Mouse (Mus musculus): ENCODE measurements around the gene Ifitm2. TPM values are rescaled to one million over a fixed set of nuclear protein-coding genes. Genes with fewer than 3 reads are reported as not detected.
"Not testable (repeated sequence)": the region's sequence is repeated elsewhere in the genome, so short reads cannot be mapped to it uniquely, and the experiment has no call there.

Ifitm2 gene
- polyA plus RNA-seq, 1 experiment from 2014 or later, result 949 TPM

- H3K9ac ChIP-seq (ENCODE audit: low read length), result no peak overlapping the region
- 65% methylated on average over 4 of the region's 4 CpGs for WGBS
- no peaks in the 10 kb centered on the region for H3K36me3 ChIP-seq (ENCODE audit: control insufficient read depth, insufficient read depth, low read length)
- H3K4me1 ChIP-seq (replicated peaks; ENCODE audit: control insufficient read depth, insufficient read depth, low read length), result no peaks in the 10 kb centered on the region
- no peaks in the 10 kb centered on the region for H3K27me3 ChIP-seq (ENCODE audit: control insufficient read depth, insufficient read depth, low read depth, low read length)
- no peak for ATAC-seq (ENCODE audit: low read depth)
- H3K4me2 ChIP-seq (ENCODE audit: low read depth, low read length), result no peak overlapping the region
- H3K27ac ChIP-seq (ENCODE audit: low read length), result no peak overlapping the region
- no peak overlapping the region for H3K4me3 ChIP-seq (ENCODE audit: low read length)
- H3K9me3 ChIP-seq (ENCODE audit: control insufficient read depth, low read length), result peaks cover 3% of the 10 kb centered on the region; the same call in 1 of the 2 replicates
Observed at GRCm38 (mm10) chr7:140989022-140989421, 33.2 kb upstream of the Ifitm2 start.

- H3K4me1 ChIP-seq (replicated peaks; ENCODE audit: control insufficient read depth, insufficient read depth, low read length), result no peaks in the 10 kb centered on the region
- no peak for ATAC-seq (ENCODE audit: low read depth)
- no peak overlapping the region for H3K9ac ChIP-seq (ENCODE audit: low read length)
- no peaks in the 10 kb centered on the region for H3K27me3 ChIP-seq (ENCODE audit: control insufficient read depth, insufficient read depth, low read depth, low read length)
- H3K36me3 ChIP-seq (ENCODE audit: control insufficient read depth, insufficient read depth, low read length), result no peaks in the 10 kb centered on the region
- H3K4me3 ChIP-seq (ENCODE audit: low read length), result no peak overlapping the region
- peaks cover 3% of the 10 kb centered on the region; the same call in 1 of the 2 replicates for H3K9me3 ChIP-seq (ENCODE audit: control insufficient read depth, low read length)
- no peak overlapping the region for H3K27ac ChIP-seq (ENCODE audit: low read length)
- no peak overlapping the region for H3K4me2 ChIP-seq (ENCODE audit: low read depth, low read length)
- WGBS, result 82% methylated on average over 17 of the region's 17 CpGs
Observed at GRCm38 (mm10) chr7:140987182-140988138, 31.7 kb upstream of the Ifitm2 start.

- Histone ChIP-seq H3K4me3 (ENCODE audit: low read length) (no peak overlapping the region), H3K27ac (ENCODE audit: low read length) (no peak overlapping the region), H3K4me1 (replicated peaks; ENCODE audit: control insufficient read depth, insufficient read depth, low read length) (no peaks in the 10 kb centered on the region), H3K27me3 (ENCODE audit: control insufficient read depth, insufficient read depth, low read depth, low read length) (no peaks in the 10 kb centered on the region), H3K36me3 (ENCODE audit: control insufficient read depth, insufficient read depth, low read length) (no peaks in the 10 kb centered on the region), H3K9ac (ENCODE audit: low read length) (no peak overlapping the region), H3K4me2 (ENCODE audit: low read depth, low read length) (no peak overlapping the region), H3K9me3 (ENCODE audit: control insufficient read depth, low read length) (peaks cover 3% of the 10 kb centered on the region; the same call in 1 of the 2 replicates)
- no peak for ATAC-seq (ENCODE audit: low read depth)
- 78% methylated on average over 7 of the region's 7 CpGs for WGBS
Observed at GRCm38 (mm10) chr7:140982971-140983370, 27.2 kb upstream of the Ifitm2 start.

- no peak overlapping the region for H3K4me3 ChIP-seq (ENCODE audit: low read length)
- no peak overlapping the region for H3K4me2 ChIP-seq (ENCODE audit: low read depth, low read length)
- no peaks in the 10 kb centered on the region for H3K27me3 ChIP-seq (ENCODE audit: control insufficient read depth, insufficient read depth, low read depth, low read length)
- H3K9ac ChIP-seq (ENCODE audit: low read length), result no peak overlapping the region
- H3K4me1 ChIP-seq (replicated peaks; ENCODE audit: control insufficient read depth, insufficient read depth, low read length), result no peaks in the 10 kb centered on the region
- WGBS, result 79% methylated on average over 8 of the region's 8 CpGs
- H3K27ac ChIP-seq (ENCODE audit: low read length), result no peak overlapping the region
- ATAC-seq (ENCODE audit: low read depth), result no peak
- H3K36me3 ChIP-seq (ENCODE audit: control insufficient read depth, insufficient read depth, low read length), result no peaks in the 10 kb centered on the region
- H3K9me3 ChIP-seq (ENCODE audit: control insufficient read depth, low read length), result peaks cover 3% of the 10 kb centered on the region; the same call in 1 of the 2 replicates
Observed at GRCm38 (mm10) chr7:140981704-140982103, 25.9 kb upstream of the Ifitm2 start.

- not testable (repeated sequence) for H3K4me2 ChIP-seq (ENCODE audit: low read depth, low read length); H3K36me3 ChIP-seq (ENCODE audit: control insufficient read depth, insufficient read depth, low read length); H3K9ac ChIP-seq (ENCODE audit: low read length); H3K27me3 ChIP-seq (ENCODE audit: control insufficient read depth, insufficient read depth, low read depth, low read length); ATAC-seq (ENCODE audit: low read depth); H3K4me1 ChIP-seq (replicated peaks; ENCODE audit: control insufficient read depth, insufficient read depth, low read length); H3K4me3 ChIP-seq (ENCODE audit: low read length); H3K27ac ChIP-seq (ENCODE audit: low read length); H3K9me3 ChIP-seq (ENCODE audit: control insufficient read depth, low read length)
- WGBS, result 87% methylated on average over 9 of the region's 9 CpGs
Observed at GRCm38 (mm10) chr7:140976720-140977119, 20.9 kb upstream of the Ifitm2 start.

GRCm38 (mm10) chr7:140975465-140975864 lies 19.7 kb upstream of the Ifitm2 start:
- no peaks in the 10 kb centered on the region for H3K9me3 ChIP-seq (ENCODE audit: control insufficient read depth, low read length)
- 32% methylated on average over 3 of the region's 3 CpGs for WGBS
- H3K36me3 ChIP-seq (ENCODE audit: control insufficient read depth, insufficient read depth, low read length), result no peaks in the 10 kb centered on the region
- H3K4me3 ChIP-seq (ENCODE audit: low read length), result no peak overlapping the region
- H3K9ac ChIP-seq (ENCODE audit: low read length), result no peak overlapping the region
- peaks cover 10% of the 10 kb centered on the region for H3K4me1 ChIP-seq (replicated peaks; ENCODE audit: control insufficient read depth, insufficient read depth, low read length)
- H3K4me2 ChIP-seq (ENCODE audit: low read depth, low read length), result no peak overlapping the region
- no peak for ATAC-seq (ENCODE audit: low read depth)
- H3K27me3 ChIP-seq (ENCODE audit: control insufficient read depth, insufficient read depth, low read depth, low read length), result no peaks in the 10 kb centered on the region
- H3K27ac ChIP-seq (ENCODE audit: low read length), result no peak overlapping the region

GRCm38 (mm10) chr7:140974940-140975339 lies 19.2 kb upstream of the Ifitm2 start:
- no peak for ATAC-seq (ENCODE audit: low read depth)
- 11% methylated on average over 9 of the region's 9 CpGs for WGBS
- Histone ChIP-seq H3K9ac (ENCODE audit: low read length) (no peak overlapping the region), H3K36me3 (ENCODE audit: control insufficient read depth, insufficient read depth, low read length) (no peaks in the 10 kb centered on the region), H3K9me3 (ENCODE audit: control insufficient read depth, low read length) (no peaks in the 10 kb centered on the region), H3K27ac (ENCODE audit: low read length) (no peak overlapping the region), H3K4me2 (ENCODE audit: low read depth, low read length) (no peak overlapping the region), H3K4me3 (ENCODE audit: low read length) (no peak overlapping the region), H3K27me3 (ENCODE audit: control insufficient read depth, insufficient read depth, low read depth, low read length) (no peaks in the 10 kb centered on the region), H3K4me1 (replicated peaks; ENCODE audit: control insufficient read depth, insufficient read depth, low read length) (peaks cover 10% of the 10 kb centered on the region)

- H3K9ac ChIP-seq (ENCODE audit: low read length), result no peak overlapping the region
- ATAC-seq (ENCODE audit: low read depth), result no peak
- 47% methylated on average over 14 of the region's 14 CpGs for WGBS
- peaks cover 10% of the 10 kb centered on the region for H3K4me1 ChIP-seq (replicated peaks; ENCODE audit: control insufficient read depth, insufficient read depth, low read length)
- H3K27ac ChIP-seq (ENCODE audit: low read length), result no peak overlapping the region
- no peak overlapping the region for H3K4me2 ChIP-seq (ENCODE audit: low read depth, low read length)
- H3K4me3 ChIP-seq (ENCODE audit: low read length), result no peak overlapping the region
- no peaks in the 10 kb centered on the region for H3K27me3 ChIP-seq (ENCODE audit: control insufficient read depth, insufficient read depth, low read depth, low read length)
- H3K9me3 ChIP-seq (ENCODE audit: control insufficient read depth, low read length), result no peaks in the 10 kb centered on the region
- no peaks in the 10 kb centered on the region for H3K36me3 ChIP-seq (ENCODE audit: control insufficient read depth, insufficient read depth, low read length)
Observed at GRCm38 (mm10) chr7:140973396-140974165, 17.8 kb upstream of the Ifitm2 start.

Data from lung, embryonic 16.5 days (tissue).